In the genomic region with DNA sequence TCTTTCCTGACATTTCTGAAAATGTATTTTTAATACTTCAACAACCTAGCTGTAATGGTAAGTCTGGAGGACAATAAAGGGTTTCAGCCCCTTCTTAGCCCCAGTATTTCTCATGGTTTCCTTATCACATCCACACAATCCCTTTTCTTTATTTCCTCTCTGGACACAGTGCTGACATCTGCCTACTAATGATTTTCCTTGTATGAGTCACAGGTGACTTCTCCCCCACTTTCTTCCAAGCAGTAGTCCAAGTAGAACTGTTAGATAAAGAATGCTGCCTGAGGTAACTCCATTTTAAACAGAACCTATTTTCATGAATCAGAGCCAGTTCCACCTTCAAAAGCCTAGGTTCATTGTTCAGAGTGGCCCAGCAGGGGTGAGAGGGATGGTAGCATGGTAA, we compare ENCODE assay signal across 33 mouse cellular contexts. TPM values are rescaled to one million over a fixed set of nuclear protein-coding genes. Genes with fewer than 3 reads are reported as not detected.
DNase-seq lines count a peak whose midpoint lies in the region; ATAC-seq and TF ChIP-seq lines count a peak whose summit lies in the region.
"Had no signal": no experiment of that assay in that cellular context is flagged by ENCODE, and none has a peak within 500 bp of the region (broad histone marks: within the 10 kb centered on the region; RNA-seq: fewer than 3 reads in every experiment).

No protein-coding gene starts in this region.

- no peak overlapping the region for H3K9ac ChIP-seq in MEL (ENCODE audit: control insufficient read depth, low read depth, low read length, poor library complexity, severe bottlenecking)
- H3K9ac ChIP-seq in lung, postnatal 0 days (replicated peaks; ENCODE audit: low read depth) = no peak overlapping the region
- H3K9ac ChIP-seq: embryonic facial prominence, embryonic 13.5 days; embryonic facial prominence, embryonic 15.5 days; forebrain, embryonic 12.5 days had no signal

- DNase-seq in 3T3-L1 (ENCODE audit: low read depth, low spot score) (peak; percentile 58), MEL (ENCODE audit: low read depth, low spot score) (no peak), adipocyte (ENCODE audit: low spot score) (peak; percentile 21)
- DNase-seq in lung, postnatal 0 days (ENCODE audit: low spot score) = no peak
- no peak for DNase-seq in left cerebral cortex, adult 11 months (ENCODE audit: low spot score)
- DNase-seq in thymus, postnatal 10 days (ENCODE audit: low spot score in 2 of 2) = no peak
- DNase-seq: adrenal gland, adult 2 months; adrenal gland, postnatal 10 days; adrenal gland, postnatal 25 days; B cell, adult 2 months; cerebellum, adult 11 months; cerebellum, adult 18-20 months; cerebellum, adult 8-10 months; cerebellum, adult 9-11 months; cerebellum, postnatal 14 days; cerebellum, postnatal 36 days; embryo, embryonic 11 days had no signal

- no peaks in the 10 kb centered on the region for H3K79me2 ChIP-seq in MEL (ENCODE audit: control insufficient read depth, insufficient read depth, low read length, poor library complexity)

- no peaks in the 10 kb centered on the region for H3K9me3 ChIP-seq in MEL (replicated peaks; ENCODE audit: insufficient read depth, low read length)
- no peaks in the 10 kb centered on the region for H3K9me3 ChIP-seq in lung, postnatal 0 days (ENCODE audit: low read length)
- H3K9me3 ChIP-seq: embryonic facial prominence, embryonic 13.5 days; embryonic facial prominence, embryonic 15.5 days; forebrain, embryonic 12.5 days; G1E had no signal

- no peaks in the 10 kb centered on the region for H3K27me3 ChIP-seq in MEL (ENCODE audit: control insufficient read depth in 1 of 2, insufficient read depth in 2 of 2, low read length in 2 of 2)
- H3K27me3 ChIP-seq in lung, postnatal 0 days (replicated peaks; ENCODE audit: insufficient read depth, low read length) = no peaks in the 10 kb centered on the region
- H3K27me3 ChIP-seq: embryonic facial prominence, embryonic 13.5 days; embryonic facial prominence, embryonic 15.5 days; forebrain, embryonic 12.5 days; Patski had no signal

- no peak for TF ChIP-seq POLR2A in MEL (IDR thresholded peaks at IDR 0.05; ENCODE audit: control insufficient read depth in 1 of 2, insufficient read depth in 1 of 2, low read depth in 1 of 2, low read length in 2 of 2, poor library complexity in 1 of 2)

- no peaks in the 10 kb centered on the region for H3K4me1 ChIP-seq in MEL (ENCODE audit: control insufficient read depth in 1 of 2, insufficient read depth in 2 of 2, low read length in 2 of 2)
- H3K4me1 ChIP-seq in lung, postnatal 0 days (ENCODE audit: insufficient read depth, low read depth, low read length) = no peaks in the 10 kb centered on the region
- H3K4me1 ChIP-seq: embryonic facial prominence, embryonic 13.5 days; embryonic facial prominence, embryonic 15.5 days; forebrain, embryonic 10.5 days; forebrain, embryonic 12.5 days had no signal

- no peak for TF ChIP-seq CTCF in MEL (IDR thresholded peaks at IDR 0.05 in 2 of 3, conservative IDR thresholded peaks at IDR 0.05 in 1 of 3; ENCODE audit: control insufficient read depth in 1 of 3, insufficient read depth in 1 of 3, low read depth in 2 of 3, low read length in 3 of 3, poor library complexity in 1 of 3, severe bottlenecking in 1 of 3)
- no peak for TF ChIP-seq CTCF in lung, postnatal 0 days (IDR thresholded peaks at IDR 0.05)

- H3K27ac ChIP-seq in MEL (ENCODE audit: control insufficient read depth, low read depth, low read length) = no peak overlapping the region
- no peak overlapping the region for H3K27ac ChIP-seq in lung, postnatal 0 days (ENCODE audit: low read length)
- H3K27ac ChIP-seq: embryonic facial prominence, embryonic 13.5 days; embryonic facial prominence, embryonic 15.5 days; forebrain, embryonic 10.5 days; forebrain, embryonic 12.5 days had no signal

- H3K4me3 ChIP-seq in MEL (ENCODE audit: control insufficient read depth in 1 of 2, insufficient read depth in 1 of 2, low read depth in 2 of 2, low read length in 2 of 2) = no peak overlapping the region
- H3K4me3 ChIP-seq in lung, postnatal 0 days (ENCODE audit: low read depth, low read length) = no peak overlapping the region
- H3K4me3 ChIP-seq: embryonic facial prominence, embryonic 13.5 days; embryonic facial prominence, embryonic 15.5 days; erythroblast, embryonic 14.5 days; forebrain, embryonic 10.5 days; forebrain, embryonic 12.5 days had no signal

- TF ChIP-seq EP300 in MEL (IDR thresholded peaks at IDR 0.05; ENCODE audit: low read depth in 1 of 2, low read length in 2 of 2) = no peak
- TF ChIP-seq EP300 in lung, postnatal 0 days (IDR thresholded peaks at IDR 0.05) = no peak

- no peaks in the 10 kb centered on the region for H3K36me3 ChIP-seq in MEL (ENCODE audit: control insufficient read depth in 1 of 2, insufficient read depth in 2 of 2, low read length in 2 of 2)
- no peaks in the 10 kb centered on the region for H3K36me3 ChIP-seq in lung, postnatal 0 days (ENCODE audit: insufficient read depth, low read length)
- H3K36me3 ChIP-seq: embryonic facial prominence, embryonic 13.5 days; embryonic facial prominence, embryonic 15.5 days; forebrain, embryonic 10.5 days; forebrain, embryonic 12.5 days; G1E had no signal

- H3K4me2 ChIP-seq in lung, postnatal 0 days (replicated peaks; ENCODE audit: low read depth, low read length) = no peak overlapping the region
- H3K4me2 ChIP-seq: embryonic facial prominence, embryonic 13.5 days; embryonic facial prominence, embryonic 15.5 days; forebrain, embryonic 12.5 days had no signal

- no peak for ATAC-seq in lung, postnatal 0 days
- ATAC-seq: activated CD4-positive, CD25-positive, alpha-beta regulatory T cell, adult 4 months; CD4-positive, CD25-positive, alpha-beta regulatory T cell, adult 4 months; forebrain, embryonic 14.5 days; forebrain, embryonic 16.5 days; Patski had no signal

- TF ChIP-seq RAD21 in MEL (IDR thresholded peaks at IDR 0.05; ENCODE audit: low read depth, low read length) = no peak

TF ChIP-seq in MEL, 35 proteins besides CTCF, POLR2A, EP300 and RAD21:
- TF ChIP-seq TAL1 (IDR thresholded peaks at IDR 0.05; ENCODE audit: low read length) (peak; percentile 39; the same call in 1 of the 2 replicates), TBP (IDR thresholded peaks at IDR 0.05; ENCODE audit: low read depth, low read length) (no peak), SIN3A (IDR thresholded peaks at IDR 0.05; ENCODE audit: low read length) (no peak)
TF ChIP-seq in MEL: peak in this region for 1.

RNA-seq across cellular contexts. Expression of a gene that starts 2.2 kb away (rescaled TPM):
- total RNA-seq in MEL (2012; rRNA removed) = not detected in 2 replicates
- under 1 TPM in 1 of 2 experiments, not detected in 1; 0.10 TPM for polyA plus RNA-seq in MEL (2012; ENCODE audit: insufficient read depth in 1 of 2, insufficient read length in 2 of 2, low read depth in 1 of 2, low replicate concordance in 2 of 2, missing spikeins in 1 of 2)
- not detected in 2 replicates for polyA plus RNA-seq in lung, postnatal 0 days (2015; fragmentation: Nextera tagmentation; extraction: Ambion mirVana)
- total RNA-seq: adrenal gland, adult 2 months; adrenal gland, postnatal 10 days; adrenal gland, postnatal 25 days; adrenal gland, postnatal 4 days; CH12.LX; common myeloid progenitor, adult 5-6 weeks had no signal
- polyA plus RNA-seq: activated CD4-positive, CD25-positive, alpha-beta regulatory T cell, adult 4 months; adrenal gland, adult 2 months; brain, embryonic 14.5 days; CD4-positive, CD25-positive, alpha-beta regulatory T cell, adult 4 months; embryonic facial prominence, embryonic 11.5 days; embryonic facial prominence, embryonic 13.5 days; embryonic facial prominence, embryonic 15.5 days; erythroblast, embryonic 14.5 days; forebrain, embryonic 10.5 days; forebrain, embryonic 12.5 days; forebrain, embryonic 14.5 days; forebrain, embryonic 16.5 days; G1E; Patski had no signal

RNA-seq across cellular contexts. Expression of a gene that starts 35.5 kb away (rescaled TPM):
- not detected in 2 replicates for total RNA-seq in MEL (2012; rRNA removed)
- polyA plus RNA-seq in MEL (2012; ENCODE audit: insufficient read depth in 1 of 2, insufficient read length in 2 of 2, low read depth in 1 of 2, low replicate concordance in 2 of 2, missing spikeins in 1 of 2) = not detected
- polyA plus RNA-seq in lung, postnatal 0 days (2015; fragmentation: Nextera tagmentation; extraction: Ambion mirVana) = not detected in 2 replicates
- total RNA-seq: adrenal gland, adult 2 months; adrenal gland, postnatal 10 days; adrenal gland, postnatal 25 days; adrenal gland, postnatal 4 days; CH12.LX; common myeloid progenitor, adult 5-6 weeks had no signal
- polyA plus RNA-seq: activated CD4-positive, CD25-positive, alpha-beta regulatory T cell, adult 4 months; adrenal gland, adult 2 months; CD4-positive, CD25-positive, alpha-beta regulatory T cell, adult 4 months; embryonic facial prominence, embryonic 11.5 days; embryonic facial prominence, embryonic 13.5 days; embryonic facial prominence, embryonic 15.5 days; erythroblast, embryonic 14.5 days; forebrain, embryonic 10.5 days; forebrain, embryonic 12.5 days; forebrain, embryonic 14.5 days; forebrain, embryonic 16.5 days; G1E had no signal

Comparison
In these comparisons a context has a peak if more than half of its experiments do, and no peak if none do; other contexts are left out.
1. DNase-seq: peak in 3T3-L1 (single experiment) and adipocyte (single experiment); none in MEL (single experiment), lung, postnatal 0 days (single experiment), left cerebral cortex, adult 11 months (single experiment) and thymus, postnatal 10 days (0 of 2).